Mouse (Mus musculus): ENCODE data around the gene Dedd2.

Gene Dedd2

GRCm38 (mm10) chr7:25246079-25246758, 25.8 kb upstream of the Dedd2 start:
- peak; percentile 62 for DNase-seq (ENCODE audit: low spot score)

GRCm38 (mm10) chr7:25244562-25245369, 24.4 kb upstream of the Dedd2 start:
- DNase-seq (ENCODE audit: low spot score), result no peak

- DNase-seq (ENCODE audit: low spot score), result no peak
These were observed 22.9 kb upstream of the Dedd2 start for GRCm38 (mm10) chr7:25243361-25243760.

GRCm38 (mm10) chr7:25241062-25241461, 20.6 kb upstream of the Dedd2 start:
- DNase-seq (ENCODE audit: low spot score), result peak; percentile 75

- DNase-seq (ENCODE audit: low spot score), result no peak
These were observed 20.2 kb upstream of the Dedd2 start for GRCm38 (mm10) chr7:25240631-25241030.

- peak; percentile 95 for DNase-seq (ENCODE audit: low spot score)
These were observed 18.6 kb upstream of the Dedd2 start for GRCm38 (mm10) chr7:25238829-25239623.

GRCm38 (mm10) chr7:25238015-25238706, 17.7 kb upstream of the Dedd2 start:
- peak; percentile 96 for DNase-seq (ENCODE audit: low spot score)

GRCm38 (mm10) chr7:25237249-25238014, 17.0 kb upstream of the Dedd2 start, which contains the start of gene Gsk3a:
Gene Gsk3a, minus strand, starts transcription at chr7:25237851.
- peak; percentile 99 for DNase-seq (ENCODE audit: low spot score)

- DNase-seq (ENCODE audit: low spot score), result no peak
These were observed 15.1 kb upstream of the Dedd2 start for GRCm38 (mm10) chr7:25235526-25235925.

- no peak for DNase-seq (ENCODE audit: low spot score)
These were observed 12.6 kb upstream of the Dedd2 start for GRCm38 (mm10) chr7:25233061-25233460.

- DNase-seq (ENCODE audit: low spot score), result no peak
These were observed 11.8 kb upstream of the Dedd2 start for GRCm38 (mm10) chr7:25232101-25232648.

- DNase-seq (ENCODE audit: low spot score), result no peak
These were observed 10.4 kb upstream of the Dedd2 start for GRCm38 (mm10) chr7:25230690-25231285.

- DNase-seq (ENCODE audit: low spot score), result no peak
These were observed 7.3 kb upstream of the Dedd2 start for GRCm38 (mm10) chr7:25227523-25228300.

- no peak for DNase-seq (ENCODE audit: low spot score)
These were observed 2.0 kb upstream of the Dedd2 start for GRCm38 (mm10) chr7:25222275-25222967.

- peak; percentile 99 for DNase-seq (ENCODE audit: low spot score)
These were observed 878 bp upstream of the Dedd2 start, which contains the start of gene Zfp526 for GRCm38 (mm10) chr7:25221102-25221883. Gene Zfp526, plus strand, starts transcription at chr7:25221425.

GRCm38 (mm10) chr7:25219756-25220456, 509 bp downstream of the Dedd2 start:
- peak; percentile 98 for DNase-seq (ENCODE audit: low spot score)

- peak; percentile 12 for DNase-seq (ENCODE audit: low spot score)
These were observed 1.0 kb downstream of the Dedd2 start for GRCm38 (mm10) chr7:25219416-25219750.

Data from lung, postnatal 25 days (tissue).